Mouse (Mus musculus): ENCODE data around the gene Tmem239.

Gene Tmem239

DNA sequence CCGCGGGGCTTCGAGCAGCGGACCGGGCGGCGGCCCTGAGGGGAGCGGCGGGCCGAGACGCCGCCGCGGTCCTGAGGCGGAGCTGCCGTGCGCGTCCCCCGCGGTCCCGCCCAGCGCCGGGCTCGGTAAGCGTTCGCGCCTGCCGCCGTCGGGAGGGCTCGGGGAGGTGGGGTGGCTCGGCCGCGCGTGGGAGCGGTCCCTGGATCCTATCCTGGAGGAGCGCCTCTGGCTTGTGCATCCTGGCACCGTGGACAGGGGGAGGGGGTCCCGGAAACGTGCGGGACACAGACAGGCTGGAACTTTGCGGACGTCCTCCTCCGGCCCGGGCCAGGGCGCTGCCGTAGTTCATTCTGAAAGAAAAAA lies 44.1 kb downstream of the Tmem239 start:
- peak; percentile 52 for DNase-seq (ENCODE audit: low read depth, low spot score)

DNA sequence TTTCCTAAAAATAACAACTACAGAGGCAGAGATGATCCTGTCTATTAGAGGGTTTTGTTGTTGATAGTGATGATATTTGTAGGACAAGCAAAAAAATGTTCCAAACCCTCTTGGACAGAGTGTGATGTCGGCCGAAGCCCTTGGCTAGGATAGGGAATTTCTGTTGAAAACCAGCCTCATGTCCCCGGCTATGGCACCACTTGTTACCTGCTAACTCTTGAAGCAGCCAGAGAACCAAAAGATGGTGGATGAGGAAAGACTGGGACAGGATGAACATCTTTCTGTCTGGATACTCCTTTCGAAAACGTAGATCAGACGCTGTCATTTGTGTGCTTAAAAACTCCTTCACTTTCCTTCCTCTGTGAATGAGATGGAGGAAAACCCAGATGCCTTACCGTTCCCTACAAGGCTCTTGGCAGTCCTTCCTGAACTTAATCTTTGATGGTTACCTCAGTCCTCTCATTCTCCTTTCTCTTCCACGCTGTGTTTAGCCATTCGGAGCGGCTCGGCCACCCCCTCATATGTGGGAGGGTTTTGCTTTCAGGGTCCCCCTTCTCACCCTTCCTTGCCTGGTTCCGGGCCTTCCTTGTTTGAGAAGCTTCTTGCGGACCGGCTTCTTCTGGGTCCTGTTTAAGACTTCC lies 44.9 kb downstream of the Tmem239 start:
- DNase-seq (ENCODE audit: low read depth, low spot score) = peak; percentile 43

DNA sequence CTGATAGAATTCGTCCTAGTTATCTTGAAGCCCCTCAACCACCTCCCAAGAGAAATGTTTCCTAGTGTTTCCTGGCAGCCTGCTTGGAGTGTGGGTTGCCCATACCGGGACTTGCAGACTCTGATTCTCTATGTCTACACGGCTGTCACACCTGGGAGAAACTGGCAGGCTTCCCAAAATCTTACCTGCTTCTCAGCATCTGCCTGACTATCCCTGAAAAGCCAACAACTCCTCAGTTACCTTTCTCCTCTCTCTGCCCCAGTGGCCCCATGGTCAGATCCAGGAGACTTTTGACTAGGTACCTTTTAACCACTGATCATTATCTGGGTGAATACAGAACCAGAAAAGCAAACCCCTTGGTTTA lies 45.4 kb downstream of the Tmem239 start:
- DNase-seq (ENCODE audit: low read depth, low spot score) = no peak

DNA sequence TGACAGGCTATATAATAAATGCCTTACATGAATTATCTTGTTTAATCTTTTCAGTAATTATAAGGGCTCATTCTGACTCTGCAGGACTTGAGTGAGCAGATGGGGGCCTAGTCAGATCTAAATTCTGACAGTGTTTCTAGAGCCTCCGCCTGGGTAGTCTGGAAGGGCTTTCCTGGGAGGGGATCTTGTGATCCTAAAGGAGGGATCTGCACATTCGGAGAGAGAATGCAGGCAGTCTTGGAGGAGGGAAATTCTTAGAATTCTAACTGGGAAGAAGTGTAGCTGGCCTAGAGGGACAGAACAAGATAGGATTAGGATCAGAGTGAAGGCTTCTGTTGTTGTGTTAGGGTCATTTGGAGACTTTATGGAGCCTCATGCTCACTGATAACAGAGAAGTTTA lies 46.0 kb downstream of the Tmem239 start:
- DNase-seq (ENCODE audit: low read depth, low spot score) = no peak

DNA sequence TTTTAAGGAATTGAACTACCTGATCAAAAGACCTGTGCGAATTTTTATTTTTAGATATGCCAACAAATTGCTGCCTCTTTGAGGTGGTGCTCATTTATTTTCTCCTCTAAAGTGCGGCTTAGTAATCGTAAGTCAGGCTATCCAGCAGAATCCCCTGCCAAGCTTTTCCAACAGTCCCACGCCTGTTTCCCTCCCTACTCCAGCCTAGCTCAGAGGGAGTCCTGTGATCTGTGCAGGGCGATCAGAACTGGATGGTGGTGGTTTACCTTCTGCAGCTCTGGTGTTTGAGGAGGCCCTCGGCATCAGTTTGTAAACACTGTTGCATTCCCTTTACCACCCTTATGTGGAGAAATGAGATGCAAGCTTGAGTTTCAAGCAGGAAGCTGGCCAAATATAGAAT lies 47.1 kb downstream of the Tmem239 start:
- DNase-seq (ENCODE audit: low read depth, low spot score) = no peak

DNA sequence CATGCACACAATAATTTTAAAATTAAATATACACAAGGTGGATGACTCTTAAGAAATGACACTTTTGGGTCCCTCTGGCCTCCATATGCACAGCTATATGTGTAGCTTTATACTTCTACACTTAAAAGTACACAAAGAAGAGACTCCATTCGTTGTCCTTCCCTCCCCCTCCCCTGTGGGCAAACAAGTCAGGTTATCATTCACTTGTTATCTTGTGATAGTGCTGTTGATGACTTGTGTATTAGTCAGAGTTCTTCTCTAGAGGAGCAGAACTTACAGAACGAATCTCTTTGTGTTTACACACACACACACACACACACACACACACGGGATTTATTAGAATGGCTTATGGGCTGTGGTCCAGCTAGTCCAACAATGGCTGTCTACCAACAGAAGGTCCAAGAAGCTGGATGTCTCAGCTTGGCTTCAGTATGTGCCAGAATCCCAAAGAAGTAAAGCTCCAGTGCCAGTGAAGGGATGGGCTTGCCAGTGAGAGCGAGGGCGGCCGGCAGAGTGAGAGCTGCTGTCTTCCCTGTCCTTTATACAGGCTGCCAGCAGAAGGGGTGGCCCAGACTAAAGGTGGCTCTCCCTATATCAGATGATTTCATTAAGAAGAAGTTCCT lies 48.6 kb downstream of the Tmem239 start:
- DNase-seq (ENCODE audit: low read depth, low spot score) = peak; percentile 46

All from 3T3-L1 (cell line).